Mouse (Mus musculus): ENCODE data around the gene Nr6a1.
A peak's percentile ranks its signal among the peaks of the same experiment; 100 is the strongest.

Gene Nr6a1

DNA sequence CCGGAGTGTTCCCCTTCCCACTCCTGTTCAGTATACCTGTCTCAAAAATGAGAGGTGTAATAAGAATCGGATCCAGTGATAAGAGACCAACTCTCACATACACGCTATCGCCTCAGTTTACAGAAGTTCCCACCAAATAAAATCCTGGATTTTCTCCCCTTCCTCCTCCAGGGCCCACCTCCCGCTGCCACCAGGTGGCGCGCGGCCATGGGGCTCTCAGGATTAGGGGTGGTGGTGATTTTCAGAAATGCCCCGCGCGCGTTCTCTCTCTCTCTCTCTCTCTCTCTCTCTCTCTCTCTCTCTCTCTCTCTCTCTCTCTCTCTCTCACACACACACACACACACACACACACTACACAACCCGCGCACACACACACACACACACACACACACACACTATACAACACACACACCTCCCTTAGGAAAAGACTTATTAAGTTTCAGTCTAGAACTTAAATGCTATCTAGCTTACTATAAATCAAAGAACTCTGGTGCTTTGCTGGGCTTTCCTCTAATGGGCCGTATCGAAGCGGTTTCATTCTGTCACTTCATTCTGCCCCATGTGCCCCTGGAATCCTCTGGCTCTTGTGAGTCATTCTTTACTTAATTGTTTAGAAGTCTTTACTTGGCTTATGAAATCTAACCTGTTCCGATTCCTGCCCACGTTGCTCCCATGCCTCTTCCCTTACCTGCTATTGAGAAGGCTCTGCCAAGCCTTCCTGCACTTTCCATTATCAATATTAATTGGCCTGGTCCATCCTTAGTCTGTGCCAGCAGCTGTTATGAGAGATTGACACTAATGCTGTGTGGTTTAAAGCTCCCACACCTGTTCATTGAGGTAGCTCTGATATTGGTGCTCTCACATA, at the start of gene Nr6a1:
Gene Nr6a1, minus strand, starts transcription at position 574 of the 865 bp plus-strand sequence.
- DNase-seq = peak; percentile 36 to 71

DNA sequence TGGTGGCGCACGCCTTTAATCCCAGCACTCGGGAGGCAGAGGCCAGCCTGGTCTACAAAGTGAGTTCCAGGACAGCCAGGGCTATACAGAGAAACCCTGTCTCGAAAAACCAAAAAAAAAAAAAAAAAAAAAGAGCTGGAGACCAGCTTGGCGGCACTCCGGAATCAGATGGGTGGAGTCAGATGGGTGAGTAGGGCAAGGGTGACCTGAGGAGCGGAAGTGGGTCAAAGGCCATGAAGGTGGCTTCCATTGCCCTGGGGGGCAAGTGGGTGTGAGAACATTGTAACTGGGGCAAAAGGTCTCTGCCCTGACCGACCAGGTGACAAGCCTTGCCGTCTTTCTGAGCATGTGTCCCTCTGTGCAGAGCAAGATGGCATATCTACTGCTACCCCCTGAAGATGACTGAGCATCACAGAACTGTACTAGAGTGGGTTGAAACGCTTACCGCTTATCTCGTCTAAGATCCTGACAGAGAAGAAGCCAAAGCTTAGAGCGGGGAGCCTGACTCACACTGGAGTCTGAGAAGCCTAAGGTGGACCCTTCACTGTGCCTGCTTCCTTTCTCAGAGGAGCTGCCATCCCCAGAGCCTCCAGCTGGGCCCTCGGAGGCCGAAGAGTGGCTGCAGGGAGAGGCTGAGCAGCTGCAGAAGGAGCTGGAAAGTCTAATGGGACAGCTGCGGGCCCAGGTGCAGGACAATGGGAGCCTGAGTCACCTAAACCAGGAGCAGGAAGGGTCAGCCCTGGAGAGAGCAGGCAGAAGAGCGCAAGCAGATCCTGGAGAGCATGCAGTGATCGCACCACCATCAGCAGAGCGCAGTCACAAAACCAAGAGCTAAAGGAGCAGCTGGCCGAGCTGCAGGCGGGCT, 48.7 kb upstream of the Nr6a1 start:
- no peak for DNase-seq

DNA sequence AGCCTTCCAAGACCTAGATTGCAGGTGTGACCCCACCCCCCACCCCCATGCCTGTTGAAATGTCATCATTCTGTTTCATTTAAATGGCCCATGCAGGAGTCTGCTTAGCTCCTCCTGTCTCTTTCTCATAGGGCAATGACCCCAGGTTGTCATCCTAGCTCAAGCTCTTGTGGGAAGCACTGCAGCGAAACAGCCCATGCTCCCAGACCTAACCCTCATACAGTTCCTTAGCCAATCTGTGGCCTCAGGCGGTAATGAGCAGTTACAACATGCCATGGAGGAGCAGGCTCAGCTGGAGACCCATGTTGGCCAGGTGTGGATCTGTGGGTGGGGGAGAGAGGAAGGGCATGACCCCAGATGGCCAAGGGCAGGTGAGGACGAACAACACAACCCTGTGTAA, 47.7 kb upstream of the Nr6a1 start:
- no peak for DNase-seq

DNA sequence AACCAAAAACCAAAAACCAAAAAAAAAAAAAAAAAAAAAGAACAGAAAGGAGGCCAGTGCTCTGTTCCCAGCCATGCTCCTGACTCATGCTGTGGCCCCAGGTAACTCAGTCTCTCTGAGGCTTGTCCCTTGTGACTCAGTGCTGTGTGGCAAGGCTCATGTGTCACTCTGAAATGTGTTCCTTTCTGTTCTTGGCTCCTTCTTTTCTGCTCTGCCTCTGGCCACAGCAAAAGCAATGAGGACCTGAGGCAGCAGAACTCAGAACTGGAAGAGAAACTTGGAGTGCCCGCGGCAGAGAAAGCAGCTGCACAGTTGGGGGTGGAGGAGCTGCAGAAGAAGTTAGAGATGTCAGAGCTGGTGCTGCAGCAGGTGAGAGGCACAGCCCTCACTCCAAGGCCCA, 46.7 kb upstream of the Nr6a1 start:
- DNase-seq = no peak

DNA sequence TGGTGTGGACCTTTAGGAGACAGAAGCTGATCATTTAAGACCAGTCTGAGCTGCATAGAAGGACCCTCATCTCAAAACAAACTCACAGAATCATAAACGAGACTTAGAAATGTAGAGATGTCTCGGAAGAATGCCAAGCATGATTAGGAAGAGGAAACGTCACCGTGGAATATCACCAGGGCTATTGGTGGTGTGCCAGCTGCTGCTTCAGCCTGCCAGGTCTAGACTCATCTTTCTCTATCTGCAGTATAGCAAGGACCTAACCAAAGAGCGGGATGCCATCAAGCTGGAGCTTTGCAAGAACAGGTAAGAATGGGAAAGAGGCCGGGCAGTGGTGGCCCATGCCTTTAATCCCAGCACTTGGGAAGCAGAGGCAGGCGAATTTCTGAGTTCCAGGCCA, 46.2 kb upstream of the Nr6a1 start:
- DNase-seq = no peak

DNA sequence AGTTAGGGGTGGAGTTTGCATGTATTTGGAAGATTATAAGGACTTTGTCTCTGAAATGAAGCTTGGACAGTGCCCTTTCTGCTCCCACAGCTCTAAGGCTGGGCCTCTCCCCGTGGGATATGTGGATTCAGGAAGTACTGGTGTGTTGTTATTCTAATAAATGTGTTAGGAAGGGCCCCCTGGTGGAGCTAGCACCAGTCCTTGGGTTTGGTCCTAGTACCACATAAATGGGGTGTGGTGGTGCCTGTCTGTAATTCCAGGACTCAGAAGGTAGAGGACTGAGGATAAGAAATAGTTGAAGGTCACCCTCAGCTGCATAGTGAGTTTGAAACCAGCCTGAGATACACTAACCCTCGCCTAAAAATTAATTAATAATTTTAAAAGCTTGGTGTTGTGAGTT, 45.7 kb upstream of the Nr6a1 start:
- DNase-seq = no peak

DNA sequence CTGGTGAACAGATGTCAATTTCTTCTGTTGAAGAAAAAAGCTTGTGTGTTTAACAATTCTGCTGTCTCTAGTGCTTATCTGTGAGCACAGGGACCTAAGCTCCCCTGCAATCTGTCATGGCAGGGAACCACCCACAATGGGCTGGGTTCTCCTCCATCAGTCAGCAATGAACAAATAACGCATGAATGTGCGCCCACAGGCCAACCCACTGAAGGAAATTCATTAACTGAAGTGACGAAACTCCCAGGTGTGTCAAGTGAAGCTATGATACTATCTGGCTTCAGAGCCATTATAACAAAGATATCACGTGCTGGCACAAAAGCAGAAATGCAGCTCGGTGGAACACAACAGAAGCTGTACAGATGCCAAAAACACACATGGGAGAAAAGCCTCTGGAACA, 42.6 kb upstream of the Nr6a1 start:
- DNase-seq = no peak

DNA sequence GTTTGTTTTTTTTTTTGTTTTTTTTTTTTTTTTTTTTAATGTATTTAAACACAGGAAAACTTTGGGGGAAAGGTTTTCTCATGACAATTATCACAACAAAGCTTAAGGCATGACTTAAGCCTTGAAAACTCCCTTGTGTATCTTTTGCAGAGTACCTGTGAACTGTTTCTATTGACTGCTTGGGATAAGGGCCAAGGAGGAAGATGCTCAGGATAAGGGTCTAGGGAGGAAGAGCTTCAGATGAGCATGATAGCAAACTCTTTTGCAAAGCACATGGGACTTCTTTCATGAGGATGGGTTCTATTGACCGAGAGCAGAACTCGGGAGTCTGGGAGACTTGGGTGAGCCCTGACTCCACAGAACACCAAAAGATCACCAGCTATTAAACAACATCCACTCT, 42.2 kb upstream of the Nr6a1 start:
- DNase-seq = no peak

DNA sequence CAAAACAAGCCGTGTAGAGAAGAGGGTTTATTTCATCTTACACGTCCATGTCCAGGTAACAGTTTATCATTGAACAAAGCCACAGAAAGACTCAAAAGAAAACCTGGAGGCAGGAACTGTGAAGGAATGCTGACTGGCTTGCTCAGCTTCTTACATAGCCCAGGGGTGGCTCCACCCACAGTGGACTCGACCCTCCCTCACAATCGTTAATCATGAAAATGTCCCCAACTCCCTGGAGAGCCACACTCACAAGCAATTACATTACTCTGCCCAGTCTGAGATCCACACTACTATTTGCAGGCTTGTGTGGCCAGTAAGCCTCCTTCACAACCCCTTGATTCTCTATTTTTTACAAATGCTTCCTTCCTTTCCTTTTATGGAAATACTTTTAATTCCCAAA, 36.7 kb upstream of the Nr6a1 start:
- DNase-seq = no peak

DNA sequence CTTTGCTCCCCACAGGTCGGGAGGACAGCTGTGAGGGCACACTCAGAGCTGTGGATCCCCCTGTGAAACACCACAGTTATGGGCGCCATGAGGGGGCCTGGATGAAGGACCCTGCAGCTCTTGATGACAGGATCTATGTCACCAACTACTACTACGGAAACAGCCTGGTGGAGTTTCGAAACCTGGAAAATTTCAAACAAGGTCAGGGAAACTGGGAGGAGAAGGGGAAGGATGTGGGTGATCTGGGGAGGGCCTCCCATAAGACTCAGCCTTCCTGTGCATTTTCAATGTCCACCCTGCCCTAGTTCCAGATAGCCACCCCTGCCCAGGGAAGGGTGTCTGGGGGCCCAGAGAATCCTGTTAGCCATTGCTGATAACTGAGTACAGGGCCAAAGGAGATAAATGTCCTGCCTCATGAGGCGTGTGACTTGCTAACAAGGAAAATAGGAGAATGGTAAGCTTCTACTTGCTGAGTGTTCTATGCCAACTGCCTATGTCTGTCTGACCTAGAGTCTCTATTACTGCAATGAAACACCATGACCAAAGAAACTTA, 30.3 kb upstream of the Nr6a1 start:
- DNase-seq = no peak

DNA sequence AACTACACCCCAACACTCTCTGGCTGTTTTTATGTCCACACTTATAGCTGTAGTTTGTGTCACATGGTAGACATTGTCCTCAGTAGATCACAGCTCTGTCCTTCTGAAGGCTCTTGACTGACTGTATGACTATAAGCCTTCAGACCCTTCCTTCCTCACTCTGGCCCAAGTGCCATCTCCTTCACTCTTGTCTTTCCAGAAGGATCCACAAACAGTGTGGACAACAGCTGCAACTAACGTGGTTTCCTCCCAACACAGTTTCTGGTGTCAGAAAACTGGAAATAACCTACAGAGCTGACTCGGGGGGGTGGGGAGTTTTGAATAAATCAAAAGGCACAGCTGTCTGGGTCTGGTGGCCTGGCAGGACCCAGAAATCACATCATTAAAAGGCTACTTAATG, 28.6 kb upstream of the Nr6a1 start:
- no peak for DNase-seq

DNA sequence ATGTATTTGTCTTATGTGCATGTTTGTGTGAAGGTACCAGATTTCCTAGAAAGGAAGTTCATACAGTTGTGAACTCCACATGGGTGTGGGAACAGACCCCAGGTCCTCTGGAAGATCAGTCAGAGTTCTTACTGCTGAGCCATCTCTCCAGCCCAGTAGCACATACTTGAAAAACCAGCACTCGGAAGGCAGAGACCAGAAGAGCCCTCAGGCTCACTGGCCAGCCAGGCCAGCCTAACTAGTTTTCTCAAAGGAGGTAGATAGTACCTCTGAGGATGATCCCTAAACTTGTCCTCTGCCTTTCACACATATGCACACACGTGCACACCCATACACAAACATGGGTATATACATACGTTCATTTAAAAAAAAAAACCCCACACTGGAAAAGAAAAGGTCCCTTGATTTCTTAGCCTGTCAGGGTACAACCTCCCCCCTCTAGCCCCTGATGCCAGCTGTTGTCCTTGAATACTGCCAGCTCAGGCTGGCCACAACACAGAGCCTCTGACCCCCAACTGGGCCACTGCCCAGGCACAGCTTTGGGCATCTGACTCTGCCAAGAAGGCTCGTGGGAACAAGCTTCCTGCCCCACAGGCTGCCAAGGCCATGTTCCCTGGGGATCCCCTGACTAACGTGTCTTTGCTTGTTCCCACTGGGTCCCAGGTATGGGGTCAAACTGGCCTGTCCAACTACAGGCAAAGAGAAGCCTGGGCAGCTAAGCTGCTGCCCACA, 25.8 kb upstream of the Nr6a1 start:
- DNase-seq = no peak

DNA sequence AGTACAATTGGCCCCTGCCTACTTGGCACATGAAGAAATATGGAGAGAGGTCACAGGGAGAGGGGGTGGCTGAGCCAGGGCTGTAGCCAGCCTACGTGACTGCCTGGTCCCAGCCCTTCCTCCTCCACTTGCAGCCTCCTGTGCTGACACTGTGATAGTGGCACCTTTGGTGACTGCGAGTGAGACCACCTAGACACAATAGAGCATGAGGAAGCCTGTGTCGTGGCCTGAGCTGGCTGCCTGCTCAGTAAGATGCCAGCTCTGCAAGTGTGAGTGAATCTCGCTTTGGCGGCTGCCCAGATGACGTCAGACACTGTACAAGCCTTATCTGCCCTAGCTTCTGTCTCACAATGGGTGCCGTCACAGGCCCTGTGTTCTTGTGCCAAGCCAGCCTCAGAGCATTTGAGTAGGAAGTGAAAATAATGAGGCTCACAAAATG, 22.8 kb upstream of the Nr6a1 start:
- peak; percentile 24 for DNase-seq

DNA sequence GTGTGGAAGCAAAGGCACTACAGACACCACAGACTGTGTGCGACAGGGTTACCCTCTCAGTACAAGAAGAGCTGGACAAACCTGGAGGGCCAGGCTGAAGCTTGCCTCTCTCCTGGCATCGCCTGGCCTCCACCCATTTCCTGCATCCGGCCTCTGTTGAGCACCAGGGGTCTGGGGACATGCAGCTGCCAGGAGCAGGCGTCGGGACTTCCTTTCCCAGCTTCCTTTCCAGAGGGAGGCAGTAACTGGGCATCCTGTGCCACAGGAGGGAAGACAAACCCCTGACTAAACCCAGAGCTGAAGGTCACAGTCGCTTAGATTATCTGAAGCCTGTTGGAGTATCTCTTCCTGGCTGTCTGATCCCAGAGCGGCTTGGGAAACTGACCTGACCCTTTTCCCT, 20.1 kb upstream of the Nr6a1 start:
- no peak for DNase-seq

DNA sequence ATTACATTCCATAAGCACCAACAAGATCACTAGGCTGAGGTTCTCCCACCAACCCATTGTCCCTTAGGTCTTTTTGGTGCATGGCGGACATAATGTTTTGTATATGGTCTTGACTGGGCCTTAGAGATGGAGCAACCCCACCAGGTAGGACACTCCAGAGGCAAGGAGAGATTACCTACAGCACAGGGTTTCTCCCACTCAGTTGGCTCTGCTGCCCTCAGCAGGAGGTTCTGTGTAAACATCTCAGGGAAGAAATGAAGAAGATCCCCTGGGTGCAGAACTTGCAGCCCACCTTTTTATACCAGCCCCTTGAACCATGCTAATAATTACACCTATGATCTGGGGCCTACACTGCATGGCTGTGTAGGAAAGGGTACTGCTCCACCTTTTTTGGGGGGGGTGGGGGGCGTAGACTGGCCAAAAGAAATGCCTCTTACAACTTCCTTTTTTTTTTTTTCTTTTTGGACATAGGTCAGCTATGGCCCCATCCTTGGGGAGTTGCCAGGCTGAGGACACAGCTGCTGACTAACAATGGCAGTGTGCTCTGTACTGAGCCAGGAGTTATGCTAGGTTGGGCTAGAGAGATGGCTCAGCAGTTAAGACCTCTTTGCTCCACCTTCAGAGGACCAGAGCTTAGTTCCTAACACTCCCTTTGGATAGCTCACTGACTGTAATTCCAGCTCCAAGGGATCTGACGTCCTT, 17.1 kb upstream of the Nr6a1 start:
- DNase-seq = no peak

DNA sequence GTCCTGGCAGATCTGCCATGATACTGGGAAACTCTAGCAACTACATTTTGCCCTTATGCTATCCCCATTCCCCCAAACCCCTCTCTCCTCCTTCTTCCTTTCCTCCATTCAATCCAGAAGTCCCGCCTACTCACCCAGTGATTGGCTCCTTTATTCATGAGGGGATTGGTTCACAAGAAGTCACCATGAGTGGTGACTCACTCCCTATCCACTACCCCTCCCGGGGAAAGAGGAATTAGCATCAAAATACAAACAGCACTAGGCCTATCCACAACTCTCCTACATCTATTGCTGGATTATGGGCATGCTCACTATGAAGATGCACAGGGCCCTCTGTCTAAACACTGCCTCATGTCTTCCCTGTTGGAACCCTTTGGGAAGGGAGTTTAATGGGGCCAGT, 16.5 kb upstream of the Nr6a1 start:
- DNase-seq = no peak

DNA sequence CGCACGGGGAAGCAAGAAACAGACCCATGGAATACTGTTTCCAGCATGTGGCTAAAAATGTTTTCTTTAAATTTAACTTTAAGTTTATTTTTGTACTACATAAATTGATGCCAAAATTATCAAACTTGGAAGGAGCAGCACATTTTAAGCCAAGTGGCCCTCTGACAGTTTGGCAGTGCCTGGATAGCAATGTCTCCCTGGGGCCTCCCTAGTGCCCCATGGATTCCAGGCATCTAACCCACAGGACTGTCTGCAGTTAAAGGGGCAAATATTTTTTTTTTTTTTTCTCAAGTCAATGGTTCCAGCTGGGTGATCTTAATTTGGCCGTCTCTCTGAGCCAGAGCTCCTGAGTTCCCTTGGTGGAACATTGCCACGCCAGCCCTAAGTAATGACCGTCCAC, 15.7 kb upstream of the Nr6a1 start:
- no peak for DNase-seq

DNA sequence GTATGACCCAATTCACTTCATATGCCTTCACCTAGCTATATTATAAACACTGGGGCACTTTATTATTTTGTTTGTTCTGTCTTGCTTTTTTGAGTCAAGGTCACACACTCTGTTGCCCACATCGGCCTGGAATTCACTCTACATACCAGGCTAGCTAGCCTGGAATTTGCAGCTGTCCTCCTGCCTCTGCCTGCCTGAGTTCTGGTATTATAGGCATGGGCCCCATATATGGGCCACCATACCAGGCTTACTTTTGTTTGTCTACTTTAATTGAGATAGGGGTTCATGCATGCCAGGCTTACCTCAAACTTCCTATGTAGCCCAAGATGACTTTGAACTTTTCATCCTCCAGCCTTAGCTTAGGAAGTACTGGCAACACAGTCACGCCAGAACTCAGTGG, 14.4 kb upstream of the Nr6a1 start:
- DNase-seq = no peak

DNA sequence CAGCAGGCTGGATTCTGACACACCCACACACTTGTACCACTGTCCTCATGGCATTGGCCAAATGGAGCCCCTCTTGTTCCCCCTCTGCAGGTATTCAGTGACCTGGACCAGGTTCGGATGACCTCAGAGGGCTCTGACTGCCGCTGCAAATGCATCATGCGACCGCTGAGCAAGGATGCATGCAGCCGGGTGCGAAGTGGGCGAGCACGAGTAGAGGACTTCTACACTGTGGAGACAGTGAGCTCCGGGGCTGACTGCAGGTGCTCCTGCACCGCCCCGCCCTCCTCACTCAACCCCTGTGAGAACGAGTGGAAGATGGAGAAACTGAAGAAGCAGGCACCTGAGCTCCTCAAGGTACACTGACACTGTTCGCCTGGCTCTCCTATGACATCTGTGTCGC, 13.9 kb upstream of the Nr6a1 start:
- DNase-seq = no peak

DNA sequence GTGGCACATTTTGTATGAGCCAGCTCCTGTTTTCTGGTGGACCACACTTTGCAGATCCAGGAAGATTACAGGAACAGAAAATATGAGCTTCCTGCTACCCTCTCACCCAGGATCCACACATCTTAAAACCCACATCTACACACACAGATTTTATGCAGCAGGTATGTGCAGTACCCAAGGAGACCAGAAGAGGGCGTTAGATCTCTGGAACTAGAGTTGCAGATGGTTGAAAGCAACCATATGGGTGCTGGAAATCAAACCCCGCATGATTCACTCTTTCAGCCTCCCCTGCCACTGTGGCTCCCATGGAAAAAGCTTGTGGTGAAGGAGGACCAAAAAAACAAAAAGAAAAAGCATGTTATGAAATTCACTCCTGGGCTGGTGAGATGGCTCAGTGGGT, 11.6 kb upstream of the Nr6a1 start:
- no peak for DNase-seq

DNA sequence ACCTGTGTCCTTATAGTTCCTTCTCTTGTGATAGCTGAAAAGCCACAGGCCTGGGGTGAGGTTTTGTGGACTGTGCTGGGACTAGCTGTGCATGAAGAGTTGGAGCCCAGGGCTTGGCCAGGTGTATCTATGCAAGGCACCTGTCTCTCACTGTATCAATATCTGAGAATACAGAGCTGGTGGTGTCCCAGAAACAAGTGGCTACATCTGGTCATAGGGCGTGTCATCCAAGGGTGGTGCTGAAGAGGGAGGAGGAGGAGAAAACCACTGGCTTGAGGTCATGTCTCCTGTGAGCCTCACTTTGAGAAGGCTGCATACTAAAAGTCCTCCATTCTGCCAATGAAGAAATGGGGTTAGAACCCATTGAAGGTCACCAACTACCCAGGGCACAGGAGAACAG, 10.5 kb upstream of the Nr6a1 start:
- DNase-seq = no peak

DNA sequence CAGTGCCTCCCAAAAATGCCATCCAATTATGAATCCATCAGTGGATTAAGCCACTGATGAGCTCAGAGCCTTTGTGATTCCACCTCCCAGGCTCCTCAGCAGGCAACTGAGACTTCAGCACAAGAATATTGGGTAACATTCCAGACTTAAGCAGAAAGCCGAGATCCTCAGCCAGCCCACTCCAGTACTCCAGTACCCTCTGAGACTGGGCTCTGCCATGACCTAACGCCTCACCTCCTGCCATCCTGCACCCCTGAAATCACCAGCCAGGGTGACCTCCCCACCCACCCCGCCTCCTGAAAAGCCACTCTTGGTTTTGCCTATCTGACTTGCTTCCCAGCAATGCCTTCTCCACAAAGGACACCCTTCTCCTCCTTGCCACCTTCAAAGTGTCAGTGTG, 9.9 kb upstream of the Nr6a1 start:
- no peak for DNase-seq

Measured in spleen, adult 18-20 months (tissue).